Mouse (Mus musculus) liver, adult 2 months (tissue): ENCODE measurements around the gene Ahsa1.

Source experiments
- CTCF ChIP-seq: fragments of 200-500 bp; IDR thresholded peaks from 2 replicates; pipeline ENCODE4 v1.5.1; 2011; ENCODE audit warnings: low read depth, low read length, control low read depth
- POLR2A ChIP-seq: fragments of 200-500 bp; IDR thresholded peaks from 2 replicates; pipeline ENCODE4 v1.6.1; 2011; ENCODE audit warnings: low read length, control low read depth; ENCODE audit not compliant: insufficient read depth; ENCODE audit errors: extremely low read depth

DNA sequence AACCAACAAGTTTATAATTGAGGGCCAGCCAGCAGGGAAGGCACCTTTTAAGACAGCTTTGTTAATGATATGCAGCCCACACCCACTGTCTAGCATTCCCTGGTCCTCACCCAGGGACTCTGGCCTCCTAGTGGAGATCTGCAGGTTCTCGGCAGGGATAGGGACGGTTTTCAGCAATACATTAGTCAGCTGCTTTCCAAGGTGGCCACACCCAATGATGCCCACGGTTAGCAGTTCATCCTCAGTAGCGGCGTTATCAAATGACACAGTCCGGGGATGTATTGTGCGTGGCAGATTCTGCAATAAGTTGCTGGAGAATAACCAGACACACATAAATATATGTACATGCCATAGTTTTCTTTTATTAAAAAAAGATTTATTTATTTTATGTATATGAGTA, 39.5 kb upstream of the Ahsa1 start:
- no peak for TF ChIP-seq CTCF
- no peak for TF ChIP-seq POLR2A
